ENCODE assay signal across 9 mouse cellular contexts in genomic region chr17:34026221-34026620, GRCm38 (mm10). TPM values are rescaled to one million over a fixed set of nuclear protein-coding genes. Genes with fewer than 3 reads are reported as not detected.
DNase-seq lines count a peak whose midpoint lies in the region; ATAC-seq and TF ChIP-seq lines count a peak whose summit lies in the region.
"Had no signal": no experiment of that assay in that cellular context is flagged by ENCODE, and none has a peak within 500 bp of the region (broad histone marks: within the 10 kb centered on the region; RNA-seq: fewer than 3 reads in every experiment).

No protein-coding gene starts in this region.

- H3K4me1 ChIP-seq in kidney, embryonic 15.5 days: peaks cover 63% of the 10 kb centered on the region
- peaks cover 82% of the 10 kb centered on the region for H3K4me1 ChIP-seq in embryonic facial prominence, embryonic 10.5 days
- peaks cover 25% of the 10 kb centered on the region for H3K4me1 ChIP-seq in forebrain, postnatal 0 days (ENCODE audit: insufficient read depth)
- H3K4me1 ChIP-seq in midbrain, embryonic 12.5 days: peaks cover 67% of the 10 kb centered on the region

- intact Hi-C loops in left cerebral cortex, postnatal 36 days (cut with DNase I): no loop called here

- no peak for ATAC-seq in kidney, embryonic 15.5 days (replicated peaks; ENCODE audit: low FRiP score)
- no peak for ATAC-seq in forebrain, postnatal 0 days
- no peak for ATAC-seq in midbrain, embryonic 12.5 days (ENCODE audit: low FRiP score, low read depth)
- ATAC-seq: inflammation-experienced regulatory T-cells, adult 6 months had no signal

- H3K36me3 ChIP-seq in kidney, embryonic 15.5 days: peaks cover 43% of the 10 kb centered on the region
- H3K36me3 ChIP-seq in embryonic facial prominence, embryonic 10.5 days (replicated peaks): peaks cover 53% of the 10 kb centered on the region
- peaks cover 31% of the 10 kb centered on the region for H3K36me3 ChIP-seq in forebrain, postnatal 0 days (ENCODE audit: insufficient read depth)
- peaks cover 40% of the 10 kb centered on the region for H3K36me3 ChIP-seq in midbrain, embryonic 12.5 days

- no peaks in the 10 kb centered on the region for H3K9me3 ChIP-seq in kidney, embryonic 15.5 days (replicated peaks)
- H3K9me3 ChIP-seq in embryonic facial prominence, embryonic 10.5 days: peaks cover under 1% of the 10 kb centered on the region; the same call in 1 of the 2 replicates
- no peaks in the 10 kb centered on the region for H3K9me3 ChIP-seq in forebrain, postnatal 0 days (ENCODE audit: low read length)
- no peaks in the 10 kb centered on the region for H3K9me3 ChIP-seq in midbrain, embryonic 12.5 days

- no peak for TF ChIP-seq CTCF in forebrain, postnatal 0 days (IDR thresholded peaks at IDR 0.05; ENCODE audit: low read depth)

- peak overlapping the region; percentile 94 for H3K4me2 ChIP-seq in kidney, embryonic 15.5 days
- peak overlapping the region; percentile 83; the same call in 1 of the 2 replicates for H3K4me2 ChIP-seq in forebrain, postnatal 0 days (ENCODE audit: low read depth)
- H3K4me2 ChIP-seq in midbrain, embryonic 12.5 days (replicated peaks): peak overlapping the region; percentile 88

- no peaks in the 10 kb centered on the region for H3K27me3 ChIP-seq in kidney, embryonic 15.5 days
- no peaks in the 10 kb centered on the region for H3K27me3 ChIP-seq in embryonic facial prominence, embryonic 10.5 days (replicated peaks; ENCODE audit: low read depth, poor library complexity, severe bottlenecking)
- no peaks in the 10 kb centered on the region for H3K27me3 ChIP-seq in forebrain, postnatal 0 days (ENCODE audit: insufficient read depth, low read length)
- H3K27me3 ChIP-seq in midbrain, embryonic 12.5 days: no peaks in the 10 kb centered on the region

- no peak for DNase-seq in kidney, postnatal 14 days
- DNase-seq in embryonic facial prominence, embryonic 10.5 days (ENCODE audit: low spot score): no peak
- no peak for DNase-seq in forebrain, postnatal 0 days
- DNase-seq in urinary bladder, postnatal 36 days (ENCODE audit: low spot score in 2 of 2): no peak
- no peak for DNase-seq in left cerebral cortex, postnatal 36 days (ENCODE audit: low spot score in 2 of 2)
- no peak for DNase-seq in adrenal gland, postnatal 4 days (ENCODE audit: low spot score in 2 of 2)

- H3K9ac ChIP-seq in kidney, embryonic 15.5 days: no peak overlapping the region
- H3K9ac ChIP-seq in forebrain, postnatal 0 days: no peak overlapping the region
- H3K9ac ChIP-seq in midbrain, embryonic 12.5 days (replicated peaks): peak overlapping the region; percentile 88

- 24% methylated on average over 2 of the region's 2 CpGs for WGBS in kidney, embryonic 15.5 days
- WGBS in embryonic facial prominence, embryonic 10.5 days: 30% methylated on average over 2 of the region's 2 CpGs
- 13% methylated on average over 2 of the region's 2 CpGs for WGBS in forebrain, postnatal 0 days
- WGBS in midbrain, embryonic 12.5 days: 7% methylated on average over 2 of the region's 2 CpGs

- H3K4me3 ChIP-seq in kidney, embryonic 15.5 days (replicated peaks): peak overlapping the region; percentile 90
- peak overlapping the region; percentile 96 for H3K4me3 ChIP-seq in embryonic facial prominence, embryonic 10.5 days
- H3K4me3 ChIP-seq in forebrain, postnatal 0 days (ENCODE audit: low read depth, low read length): no peak overlapping the region
- peak overlapping the region; percentile 95 for H3K4me3 ChIP-seq in midbrain, embryonic 12.5 days

- H3K27ac ChIP-seq in kidney, embryonic 15.5 days: no peak overlapping the region
- peak overlapping the region; percentile 97 for H3K27ac ChIP-seq in embryonic facial prominence, embryonic 10.5 days (replicated peaks)
- peak overlapping the region; percentile 47; the same call in 1 of the 2 replicates for H3K27ac ChIP-seq in forebrain, postnatal 0 days (ENCODE audit: low read depth, low read length)
- H3K27ac ChIP-seq in midbrain, embryonic 12.5 days (replicated peaks): peak overlapping the region; percentile 96

RNA-seq across cellular contexts. Expression of gene H2-Ke6, which starts 1.6 kb away (rescaled TPM):
- polyA plus RNA-seq in kidney, embryonic 15.5 days (2015; fragmentation: Nextera tagmentation; extraction: Ambion mirVana): 51.7 and 52.5 TPM in 2 replicates
- 41.4 and 44.8 TPM in 2 replicates for polyA plus RNA-seq in embryonic facial prominence, embryonic 10.5 days (2016; fragmentation: Nextera tagmentation; extraction: Ambion mirVana)
- total RNA-seq in forebrain, postnatal 0 days (2014; rRNA removed): 39.1 and 58.0 TPM in 2 replicates
- 54.6 and 55.7 TPM in 2 replicates for polyA plus RNA-seq in forebrain, postnatal 0 days (2015; fragmentation: Nextera tagmentation; extraction: Ambion mirVana)
- polyA plus RNA-seq in midbrain, embryonic 12.5 days (2016; fragmentation: Nextera tagmentation; extraction: Ambion mirVana): 110 and 131 TPM in 2 replicates
- total RNA-seq in left cerebral cortex, postnatal 36 days (2021): 10 to 100 TPM; 35.7 to 36.6 TPM
- 100 to 1,000 TPM; 135 to 144 TPM for total RNA-seq in adrenal gland, postnatal 4 days (2021)

RNA-seq across cellular contexts. Expression of gene Ring1, which starts 1.7 kb away (rescaled TPM):
- 20.3 and 21.7 TPM in 2 replicates for polyA plus RNA-seq in kidney, embryonic 15.5 days (2015; fragmentation: Nextera tagmentation; extraction: Ambion mirVana)
- 11.0 and 11.6 TPM in 2 replicates for polyA plus RNA-seq in embryonic facial prominence, embryonic 10.5 days (2016; fragmentation: Nextera tagmentation; extraction: Ambion mirVana)
- 20.7 and 21.4 TPM in 2 replicates for total RNA-seq in forebrain, postnatal 0 days (2014; rRNA removed)
- polyA plus RNA-seq in forebrain, postnatal 0 days (2015; fragmentation: Nextera tagmentation; extraction: Ambion mirVana): 15.7 and 19.0 TPM in 2 replicates
- 25.2 and 27.0 TPM in 2 replicates for polyA plus RNA-seq in midbrain, embryonic 12.5 days (2016; fragmentation: Nextera tagmentation; extraction: Ambion mirVana)
- total RNA-seq in left cerebral cortex, postnatal 36 days (2021): 10 to 100 TPM; 33.5 to 35.9 TPM
- total RNA-seq in adrenal gland, postnatal 4 days (2021): 10 to 100 TPM; 49.0 to 54.3 TPM

RNA-seq across cellular contexts. Expression of gene Slc39a7, which starts 5.3 kb away (rescaled TPM):
- 197 and 211 TPM in 2 replicates for polyA plus RNA-seq in kidney, embryonic 15.5 days (2015; fragmentation: Nextera tagmentation; extraction: Ambion mirVana)
- 167 and 177 TPM in 2 replicates for polyA plus RNA-seq in embryonic facial prominence, embryonic 10.5 days (2016; fragmentation: Nextera tagmentation; extraction: Ambion mirVana)
- total RNA-seq in forebrain, postnatal 0 days (2014; rRNA removed): 126 and 161 TPM in 2 replicates
- 124 and 138 TPM in 2 replicates for polyA plus RNA-seq in forebrain, postnatal 0 days (2015; fragmentation: Nextera tagmentation; extraction: Ambion mirVana)
- 180 and 184 TPM in 2 replicates for polyA plus RNA-seq in midbrain, embryonic 12.5 days (2016; fragmentation: Nextera tagmentation; extraction: Ambion mirVana)
- 100 to 1,000 TPM; 101 to 105 TPM for total RNA-seq in left cerebral cortex, postnatal 36 days (2021)
- total RNA-seq in adrenal gland, postnatal 4 days (2021): 100 to 1,000 TPM; 145 to 156 TPM

RNA-seq across cellular contexts. Expression of gene Rxrb, which starts 5.4 kb away (rescaled TPM):
- 50.5 and 53.0 TPM in 2 replicates for polyA plus RNA-seq in kidney, embryonic 15.5 days (2015; fragmentation: Nextera tagmentation; extraction: Ambion mirVana)
- polyA plus RNA-seq in embryonic facial prominence, embryonic 10.5 days (2016; fragmentation: Nextera tagmentation; extraction: Ambion mirVana): 44.7 and 47.9 TPM in 2 replicates
- total RNA-seq in forebrain, postnatal 0 days (2014; rRNA removed): 56.2 and 60.8 TPM in 2 replicates
- polyA plus RNA-seq in forebrain, postnatal 0 days (2015; fragmentation: Nextera tagmentation; extraction: Ambion mirVana): 58.1 and 58.4 TPM in 2 replicates
- 68.0 and 68.4 TPM in 2 replicates for polyA plus RNA-seq in midbrain, embryonic 12.5 days (2016; fragmentation: Nextera tagmentation; extraction: Ambion mirVana)
- total RNA-seq in left cerebral cortex, postnatal 36 days (2021): 10 to 100 TPM; 81.9 to 87.8 TPM
- 10 to 100 TPM; 74.5 to 78.0 TPM for total RNA-seq in adrenal gland, postnatal 4 days (2021)

RNA-seq across cellular contexts. Expression of gene Col11a2, which starts 13.0 kb away (rescaled TPM):
- 2.2 and 6.6 TPM in 2 replicates for polyA plus RNA-seq in kidney, embryonic 15.5 days (2015; fragmentation: Nextera tagmentation; extraction: Ambion mirVana)
- 1.0 and 1.2 TPM in 2 replicates for polyA plus RNA-seq in embryonic facial prominence, embryonic 10.5 days (2016; fragmentation: Nextera tagmentation; extraction: Ambion mirVana)
- 10.2 and 28.0 TPM in 2 replicates for total RNA-seq in forebrain, postnatal 0 days (2014; rRNA removed)
- polyA plus RNA-seq in forebrain, postnatal 0 days (2015; fragmentation: Nextera tagmentation; extraction: Ambion mirVana): 1.2 and 2.1 TPM in 2 replicates
- 2.3 and 4.0 TPM in 2 replicates for polyA plus RNA-seq in midbrain, embryonic 12.5 days (2016; fragmentation: Nextera tagmentation; extraction: Ambion mirVana)
- 10 to 100 TPM; 15.1 to 16.3 TPM for total RNA-seq in left cerebral cortex, postnatal 36 days (2021)
- total RNA-seq in adrenal gland, postnatal 4 days (2021): 1 to 10 TPM; 3.1 to 6.4 TPM
